Mouse (Mus musculus) stomach, postnatal 0 days (tissue): ENCODE results near the gene Notch1. TPM values are rescaled to one million over a fixed set of nuclear protein-coding genes. Genes with fewer than 3 reads are reported as not detected.

Experiments used
- ATAC-seq: fragments of 200-750 bp; cut with Nextera tagmentation; 2 replicates; pipeline ENCODE4 v1.8.0; 2017; ENCODE audit not compliant: low FRiP score, low TSS enrichment
- DNase-seq: peaks from one replicate; pipeline ENCODE4 v3.0.0-alpha.2; 2016; ENCODE audit warnings: low spot score
- H3K27ac ChIP-seq: fragments of 300-500 bp; sonication (generic); replicated peaks from 2 replicates; pipeline ENCODE4 v1.5.1; 2014; ENCODE audit warnings: mild to moderate bottlenecking, control low read depth
- H3K27me3 ChIP-seq: fragments of 300-500 bp; sonication (generic); 2 replicates; pipeline ENCODE4 v1.6.1; 2014; ENCODE audit warnings: low read length; ENCODE audit not compliant: control insufficient read depth, insufficient read depth
- H3K36me3 ChIP-seq: fragments of 300-500 bp; sonication (generic); 2 replicates; pipeline ENCODE4 v1.6.1; 2014; ENCODE audit warnings: low read length, mixed read lengths; ENCODE audit not compliant: control insufficient read depth, insufficient read depth
- H3K4me1 ChIP-seq: fragments of 300-500 bp; sonication (generic); replicated peaks from 2 replicates; pipeline ENCODE4 v1.6.1; 2014; ENCODE audit warnings: antibody characterized with exemption; ENCODE audit not compliant: control insufficient read depth, insufficient read depth
- H3K4me2 ChIP-seq: fragments of 300-500 bp; sonication (generic); replicated peaks from 2 replicates; pipeline ENCODE4 v1.6.1; 2014; ENCODE audit warnings: low read depth, mild to moderate bottlenecking, control low read depth, moderate library complexity
- H3K4me3 ChIP-seq: fragments of 300-500 bp; sonication (generic); 2 replicates; pipeline ENCODE4 v1.5.1; 2014; ENCODE audit warnings: low read depth, low read length, control low read depth
- H3K9ac ChIP-seq: fragments of 300-500 bp; sonication (generic); 2 replicates; pipeline ENCODE4 v1.6.1; 2014; ENCODE audit warnings: mild to moderate bottlenecking, low read length, control low read depth, mixed read lengths
- H3K9me3 ChIP-seq: fragments of 300-500 bp; sonication (generic); 2 replicates; pipeline ENCODE4 v1.6.1; 2016; ENCODE audit warnings: low read length; ENCODE audit not compliant: control insufficient read depth
- CTCF ChIP-seq: IDR thresholded peaks from 2 replicates; pipeline ENCODE4 v1.5.1; 2016; ENCODE audit warnings: antibody characterized with exemption, low read depth, mild to moderate bottlenecking, moderate library complexity
- EP300 ChIP-seq: optimal IDR thresholded peaks from 2 replicates; pipeline ENCODE3; 2016; ENCODE audit warnings: antibody characterized with exemption
- WGBS: fragments of 180-500 bp; shearing (Covaris S2); extraction: QIAGEN DNeasy Blood & Tissue Kit; methylation state at CpG from one replicate; pipeline ENCODE4 v1.1.7; 2014; 5-methylcytosine and 5-hydroxymethylcytosine counted together
- polyA plus RNA-seq: library from polyadenylated mRNA; unstranded; fragments of >200 nt; fragmentation: Nextera tagmentation; extraction: Ambion mirVana; gene quantifications from 2 replicates; pipeline ENCODE4 v1.2.1, GENCODE M21; 2015

The Notch1 gene
- polyA plus RNA-seq, 1 experiment from 2014 or later = 4.8 TPM

- H3K36me3 ChIP-seq = no peaks in the 10 kb centered on the region
- peak; percentile 30 for DNase-seq
- TF ChIP-seq CTCF = peak; percentile 68
- TF ChIP-seq EP300 = no peak
- no peaks in the 10 kb centered on the region for H3K9me3 ChIP-seq
- no peak overlapping the region for H3K9ac ChIP-seq
- peak; percentile 44; the same call in 1 of the 2 replicates for ATAC-seq
- no peak overlapping the region for H3K4me2 ChIP-seq
- WGBS = 39% methylated on average over 2 of the region's 2 CpGs
- H3K4me1 ChIP-seq = no peaks in the 10 kb centered on the region; the same call in 1 of the 2 replicates
- no peaks in the 10 kb centered on the region for H3K27me3 ChIP-seq
- H3K4me3 ChIP-seq = no peak overlapping the region
- H3K27ac ChIP-seq = no peak overlapping the region
Measured at GRCm38 (mm10) chr2:26547481-26547880, 31.0 kb upstream of the Notch1 start.

GRCm38 (mm10) chr2:26544265-26544664 lies 27.8 kb upstream of the Notch1 start:
- no peak for ATAC-seq
- no peak overlapping the region for H3K4me3 ChIP-seq
- no peak overlapping the region for H3K9ac ChIP-seq
- no peaks in the 10 kb centered on the region for H3K4me1 ChIP-seq
- no peaks in the 10 kb centered on the region for H3K9me3 ChIP-seq
- WGBS = 40% methylated on average over 3 of the region's 3 CpGs
- no peaks in the 10 kb centered on the region for H3K36me3 ChIP-seq
- no peak overlapping the region for H3K4me2 ChIP-seq
- no peaks in the 10 kb centered on the region for H3K27me3 ChIP-seq
- no peak for TF ChIP-seq CTCF
- no peak for DNase-seq
- H3K27ac ChIP-seq = no peak overlapping the region; the same call in 1 of the 2 replicates

DNA sequence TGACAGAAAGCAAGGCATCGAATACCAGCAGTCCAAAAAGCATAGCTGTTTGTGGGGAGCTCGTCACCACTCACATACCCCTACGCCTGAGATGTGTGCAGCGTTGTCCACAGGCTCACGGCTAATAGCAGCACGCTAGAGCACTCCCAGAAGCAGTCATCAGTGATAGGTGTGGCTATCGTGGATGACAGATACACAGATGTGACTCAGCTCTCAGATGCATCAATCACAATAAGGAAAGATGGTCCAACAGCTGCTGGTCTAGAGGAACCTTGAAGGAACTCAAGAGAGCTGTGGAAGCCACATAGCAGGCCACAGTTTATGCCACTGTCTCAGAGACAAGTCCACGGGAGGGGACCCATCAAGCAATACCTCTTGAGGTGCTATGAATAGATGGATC lies 27.3 kb upstream of the Notch1 start:
- H3K9ac ChIP-seq = no peak overlapping the region
- WGBS = 74% methylated on average over 8 of the region's 8 CpGs
- no peaks in the 10 kb centered on the region for H3K27me3 ChIP-seq
- H3K4me3 ChIP-seq = no peak overlapping the region
- no peak for ATAC-seq
- DNase-seq = no peak
- no peaks in the 10 kb centered on the region for H3K9me3 ChIP-seq
- H3K27ac ChIP-seq = no peak overlapping the region
- no peaks in the 10 kb centered on the region for H3K4me1 ChIP-seq
- H3K4me2 ChIP-seq = no peak overlapping the region
- no peak for TF ChIP-seq CTCF
- no peak for TF ChIP-seq EP300
- H3K36me3 ChIP-seq = no peaks in the 10 kb centered on the region

GRCm38 (mm10) chr2:26543155-26543554 lies 26.7 kb upstream of the Notch1 start:
- no peak overlapping the region for H3K27ac ChIP-seq

GRCm38 (mm10) chr2:26541258-26541910 lies 24.9 kb upstream of the Notch1 start:
- H3K27me3 ChIP-seq = no peaks in the 10 kb centered on the region
- no peaks in the 10 kb centered on the region for H3K9me3 ChIP-seq
- no peak for TF ChIP-seq EP300
- no peak for TF ChIP-seq CTCF
- no peaks in the 10 kb centered on the region for H3K36me3 ChIP-seq
- no peaks in the 10 kb centered on the region for H3K4me1 ChIP-seq
- WGBS = 45% methylated on average over 9 of the region's 9 CpGs
- ATAC-seq (no peak), DNase-seq (no peak)
- no peak overlapping the region for H3K27ac ChIP-seq
- H3K9ac ChIP-seq = no peak overlapping the region
- no peak overlapping the region for H3K4me2 ChIP-seq
- H3K4me3 ChIP-seq = no peak overlapping the region

More at GRCm38 (mm10) chr2:26543155-26543554, 26.7 kb upstream of the Notch1 start:
- no peaks in the 10 kb centered on the region for H3K27me3 ChIP-seq
- ATAC-seq (no peak), DNase-seq (no peak)
- H3K4me2 ChIP-seq = no peak overlapping the region
- H3K9ac ChIP-seq = no peak overlapping the region
- H3K9me3 ChIP-seq = no peaks in the 10 kb centered on the region
- H3K36me3 ChIP-seq = no peaks in the 10 kb centered on the region
- no peaks in the 10 kb centered on the region for H3K4me1 ChIP-seq
- 59% methylated on average over 4 of the region's 4 CpGs for whole genome bisulfite sequencing
- TF ChIP-seq CTCF (no peak), EP300 (no peak)
- no peak overlapping the region for H3K4me3 ChIP-seq

DNA sequence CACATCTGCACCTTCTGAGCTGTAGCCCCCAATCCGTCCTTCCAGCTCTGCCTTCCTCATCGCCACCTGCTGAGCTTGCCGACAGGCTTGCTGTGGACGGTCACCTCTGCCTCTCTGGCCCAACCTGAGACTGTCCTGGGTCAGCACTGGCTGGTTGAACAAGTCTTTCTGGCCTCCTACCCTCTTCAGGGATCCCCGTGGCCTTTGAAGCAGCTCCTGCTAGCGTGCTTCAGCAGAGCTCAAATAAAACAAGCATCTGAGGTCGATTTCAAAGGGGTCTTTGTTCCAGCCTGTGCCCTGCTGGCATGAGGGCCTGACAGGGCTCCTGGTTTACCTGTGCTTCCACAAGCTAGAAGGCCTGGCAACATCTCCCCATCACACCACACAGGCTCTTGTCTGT lies 24.3 kb upstream of the Notch1 start:
- no peak overlapping the region for H3K4me2 ChIP-seq
- no peaks in the 10 kb centered on the region for H3K36me3 ChIP-seq
- ATAC-seq = no peak
- no peaks in the 10 kb centered on the region for H3K9me3 ChIP-seq
- 53% methylated on average over 7 of the region's 7 CpGs for WGBS
- no peak overlapping the region for H3K4me3 ChIP-seq
- no peak for DNase-seq
- H3K4me1 ChIP-seq = no peaks in the 10 kb centered on the region
- no peak overlapping the region for H3K9ac ChIP-seq
- no peaks in the 10 kb centered on the region for H3K27me3 ChIP-seq
- no peak for TF ChIP-seq EP300
- TF ChIP-seq CTCF = no peak
- H3K27ac ChIP-seq = no peak overlapping the region
